Mouse (Mus musculus) layer of hippocampus, adult 9-10 months (tissue): ENCODE data around the gene Acox1.

Experiments used
- DNase-seq: peaks from one replicate; pipeline ENCODE4 v3.0.0; 2022; ENCODE audit warnings: low spot score

Gene Acox1

GRCm38 (mm10) chr11:116167232-116167631 is 31.6 kb downstream of the Acox1 start:
- no peak for DNase-seq

- DNase-seq = no peak
Measured at GRCm38 (mm10) chr11:116163002-116163401, 35.8 kb downstream of the Acox1 start.

DNA sequence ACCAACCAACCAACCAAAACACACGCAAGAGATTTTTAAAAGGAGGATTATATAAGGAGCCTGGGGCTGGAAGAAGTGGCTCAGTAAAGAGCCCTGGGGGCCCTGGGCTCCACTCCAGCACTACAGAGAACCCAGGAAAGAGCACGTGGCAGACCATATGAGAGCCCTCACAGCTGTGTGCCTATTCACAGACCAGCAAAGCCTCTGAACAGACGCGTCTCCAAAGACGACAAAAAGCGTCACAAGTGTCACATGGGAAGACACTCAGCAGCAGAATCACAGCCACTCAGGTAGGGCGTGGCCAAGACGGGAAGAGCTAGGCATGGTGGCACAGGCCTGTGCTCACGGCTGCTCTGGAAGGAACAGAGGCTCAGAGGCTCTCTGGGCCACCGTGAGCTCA is 36.7 kb downstream of the Acox1 start:
- no peak for DNase-seq

GRCm38 (mm10) chr11:116161312-116161711 is 37.5 kb downstream of the Acox1 start:
- no peak for DNase-seq

DNA sequence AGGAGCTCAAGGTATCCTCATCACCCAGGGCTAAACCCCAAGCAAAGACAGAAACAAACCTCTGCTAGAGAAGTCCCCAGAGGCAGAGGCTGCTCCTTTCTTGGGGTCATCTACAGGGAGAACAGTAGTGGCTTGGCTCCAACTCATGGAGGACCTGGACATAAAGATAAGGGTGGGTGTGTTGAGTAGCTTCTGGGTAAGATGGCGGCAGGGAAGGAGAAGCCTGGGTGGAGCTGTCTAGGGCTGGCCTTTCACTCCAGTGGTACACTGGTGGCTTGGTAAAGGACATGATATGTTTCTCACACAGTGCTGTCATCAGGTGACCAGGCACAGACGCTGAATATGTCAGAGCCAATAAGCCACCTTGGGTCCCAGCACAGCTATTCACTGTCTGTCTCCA is 47.9 kb downstream of the Acox1 start:
- DNase-seq = no peak

DNA sequence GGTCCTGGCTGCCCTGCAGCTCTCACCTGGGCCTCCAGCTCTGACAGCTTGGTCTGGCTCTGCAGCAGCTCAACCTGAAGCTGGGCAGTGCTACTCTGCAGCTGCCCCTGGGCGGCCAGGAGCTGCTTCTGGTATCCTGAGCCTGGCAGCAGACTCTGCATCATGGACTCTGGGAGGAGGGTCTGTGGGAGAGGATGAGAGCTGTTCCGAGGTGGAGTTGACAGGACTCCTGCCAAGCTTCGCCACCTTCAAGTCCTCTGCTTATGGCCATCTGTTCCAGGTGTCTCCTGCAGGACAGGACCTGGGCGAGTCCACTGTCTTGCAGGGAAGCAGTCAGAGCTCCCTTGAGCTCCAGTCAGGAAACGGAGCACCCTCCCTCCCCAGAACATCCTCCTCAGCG is 49.5 kb downstream of the Acox1 start:
- DNase-seq = no peak

GRCm38 (mm10) chr11:116148761-116149221 is 50.1 kb downstream of the Acox1 start:
- no peak for DNase-seq

- no peak for DNase-seq
Measured at GRCm38 (mm10) chr11:116146294-116146985, 52.4 kb downstream of the Acox1 start.

- DNase-seq = no peak
Measured at GRCm38 (mm10) chr11:116145481-116146293, 53.2 kb downstream of the Acox1 start.

GRCm38 (mm10) chr11:116143468-116143867 is 55.4 kb downstream of the Acox1 start:
- DNase-seq = no peak

- DNase-seq = no peak
Measured at GRCm38 (mm10) chr11:116142211-116142991, 56.4 kb downstream of the Acox1 start.

- DNase-seq = peak; percentile 83
Measured at GRCm38 (mm10) chr11:116138468-116139138, 60.2 kb downstream of the Acox1 start, which contains the start of gene Mrpl38. Mrpl38 (minus strand) TSS chr11:116138868.

- DNase-seq = no peak
Measured at GRCm38 (mm10) chr11:116138096-116138467, 60.8 kb downstream of the Acox1 start.

GRCm38 (mm10) chr11:116134171-116134570 is 64.7 kb downstream of the Acox1 start:
- no peak for DNase-seq

- no peak for DNase-seq
Measured at GRCm38 (mm10) chr11:116133497-116133896, 65.3 kb downstream of the Acox1 start.

DNA sequence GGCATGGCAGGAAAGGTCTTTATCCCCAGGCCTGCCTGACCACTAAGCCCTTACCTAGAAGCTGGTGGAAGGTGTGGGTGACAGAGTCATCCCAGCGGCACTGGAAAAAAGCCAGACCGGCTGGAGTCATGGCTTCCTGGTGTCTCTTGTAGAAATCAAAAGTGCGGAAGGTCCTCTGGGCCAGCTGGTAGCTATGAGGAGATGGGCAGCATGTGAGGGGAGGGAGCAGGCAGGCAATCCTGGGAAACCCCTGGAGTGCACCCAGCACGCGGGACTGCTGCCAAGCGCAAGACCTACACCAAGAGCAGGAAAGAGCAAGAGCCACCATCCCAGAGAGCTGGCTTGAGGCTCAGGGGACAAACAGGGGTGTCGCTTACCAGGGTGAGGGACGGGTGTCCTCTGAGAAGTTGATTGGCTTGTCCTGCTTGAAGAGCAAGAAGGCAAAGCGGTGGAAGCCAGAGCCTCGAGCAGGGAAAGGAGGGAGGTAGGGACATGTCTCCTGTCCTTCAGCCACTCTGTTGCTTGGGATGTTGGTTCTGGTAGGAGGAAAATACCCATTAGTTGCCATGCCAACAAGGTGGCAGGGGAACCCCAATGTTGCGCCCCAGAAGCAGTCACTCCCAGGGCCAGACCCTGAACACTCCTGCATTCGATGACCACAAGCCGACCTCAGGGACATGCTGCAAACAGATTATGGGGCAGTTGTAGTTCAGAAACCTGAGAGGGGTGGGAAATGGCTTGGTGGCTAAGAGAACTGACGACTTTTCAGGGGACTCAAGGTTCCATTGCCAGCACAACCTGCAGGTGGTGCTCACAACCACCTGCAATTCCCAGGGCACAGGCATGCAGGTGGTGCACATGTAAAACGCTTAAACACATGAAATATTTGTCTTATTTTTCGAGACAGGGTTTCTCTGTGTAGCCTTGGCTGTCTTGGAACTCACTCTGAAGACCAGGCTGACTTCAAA is 66.2 kb downstream of the Acox1 start:
- no peak for DNase-seq

- DNase-seq = no peak
Measured at GRCm38 (mm10) chr11:116131349-116132170, 67.3 kb downstream of the Acox1 start.

DNA sequence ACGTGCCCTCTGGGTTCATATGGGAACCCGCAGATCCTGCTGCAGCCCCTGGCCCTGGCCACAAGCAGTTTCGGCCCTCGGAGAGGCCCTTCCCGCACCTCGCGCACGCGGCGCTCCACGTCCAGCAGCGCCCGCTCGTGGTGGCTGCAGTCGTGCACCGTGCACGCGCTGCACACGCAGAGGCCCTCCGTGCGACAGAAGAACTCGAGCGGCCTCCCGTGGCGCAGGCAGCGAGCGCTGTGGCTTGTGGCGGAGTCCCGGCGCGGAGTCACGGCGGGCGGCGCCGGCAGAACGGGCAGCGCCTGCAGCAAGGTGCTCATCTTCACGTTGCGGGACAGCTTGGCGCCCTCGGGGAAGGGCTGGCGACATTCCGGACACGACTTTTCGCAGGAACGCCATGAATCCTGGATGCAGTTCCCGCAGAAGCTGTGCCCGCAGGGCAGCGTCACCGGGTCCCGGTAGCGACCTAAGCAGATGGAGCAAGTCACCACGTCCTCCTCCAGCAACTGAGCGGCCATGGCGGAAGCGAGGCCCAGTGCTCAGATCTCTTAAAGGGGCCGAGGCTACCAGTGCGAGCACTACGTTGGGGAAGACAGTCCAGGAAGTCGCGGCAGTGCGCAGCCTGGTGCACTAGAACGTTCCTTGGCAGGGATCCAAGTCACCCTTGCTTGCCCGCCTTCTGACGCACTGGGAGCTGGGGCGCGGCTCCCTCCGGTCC is 68.2 kb downstream of the Acox1 start, which contains the start of gene Trim65:
Trim65 (minus strand) TSS at position 641 of the 718 bp plus-strand sequence.
- DNase-seq = peak; percentile 76

- no peak for DNase-seq
Measured at GRCm38 (mm10) chr11:116129993-116130487, 68.8 kb downstream of the Acox1 start.
